Mouse (Mus musculus) splenic B cell, adult 2 months (primary cell): ENCODE data around the gene Pacsin2.
"Not testable (repeated sequence)": the region's sequence is repeated elsewhere in the genome, so short reads cannot be mapped to it uniquely, and the experiment has no call there.

Experiments
- DNase-seq: peaks from one replicate; pipeline ENCODE4 v3.0.0-alpha.2; 2011; ENCODE audit warnings: low read depth, low spot score
- H3K27me3 ChIP-seq: 2 replicates; pipeline ENCODE4 v1.6.1; 2012; ENCODE audit warnings: mild to moderate bottlenecking, low read length, moderate library complexity, mixed read lengths; ENCODE audit not compliant: control insufficient read depth, poor library complexity, insufficient read depth, severe bottlenecking
- H3K36me3 ChIP-seq: 2 replicates; pipeline ENCODE4 v1.6.1; 2012; ENCODE audit warnings: mild to moderate bottlenecking, low read length, moderate library complexity, mixed read lengths; ENCODE audit not compliant: control insufficient read depth, poor library complexity, insufficient read depth, severe bottlenecking

The Pacsin2 gene

DNA sequence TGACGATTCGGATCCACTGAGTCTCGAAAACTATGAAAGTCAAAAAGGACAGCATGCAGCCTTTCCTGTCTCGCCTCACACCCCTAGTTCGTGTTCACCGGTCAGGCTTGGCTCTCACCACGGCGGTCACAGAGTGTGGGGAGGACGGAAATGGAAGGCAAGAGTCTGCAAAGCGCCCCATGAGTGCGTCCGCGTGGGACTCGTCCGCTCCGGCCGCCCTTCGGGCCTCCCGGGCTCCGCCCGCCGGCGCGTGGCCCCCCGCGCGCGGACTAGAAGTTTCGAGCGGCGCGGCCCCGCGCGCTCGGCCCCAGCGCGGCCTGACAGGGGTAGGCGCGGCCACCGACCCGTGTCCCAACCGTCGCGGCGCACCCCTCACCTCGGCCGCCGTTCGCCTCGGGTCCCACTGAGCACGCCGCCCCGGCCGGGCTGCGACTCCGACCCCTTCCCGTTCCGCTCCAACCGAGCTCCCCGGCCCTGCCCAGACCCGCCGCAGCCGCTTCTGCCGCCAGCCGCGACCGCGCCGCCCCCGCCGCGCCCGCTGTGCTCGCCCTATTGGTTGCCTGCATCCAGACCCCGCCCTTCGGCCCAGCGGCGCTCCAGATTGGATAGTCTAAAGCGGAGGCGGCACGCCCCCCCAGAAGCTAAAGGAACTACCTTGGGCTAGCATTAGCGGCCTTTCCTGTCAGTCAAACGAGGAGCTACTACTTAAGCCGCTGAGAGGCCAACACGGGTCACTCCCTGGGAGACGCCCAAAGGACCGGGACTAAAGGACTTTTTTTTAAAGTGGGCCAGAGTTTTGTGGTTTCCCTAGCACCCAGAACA is at the start of gene Pacsin2:
TSS of gene Pacsin2 (minus strand) at position 524 of the 822 bp plus-strand sequence.
- DNase-seq, result peak; percentile 97
- no peaks in the 10 kb centered on the region for H3K27me3 ChIP-seq
- H3K36me3 ChIP-seq, result no peaks in the 10 kb centered on the region

DNA sequence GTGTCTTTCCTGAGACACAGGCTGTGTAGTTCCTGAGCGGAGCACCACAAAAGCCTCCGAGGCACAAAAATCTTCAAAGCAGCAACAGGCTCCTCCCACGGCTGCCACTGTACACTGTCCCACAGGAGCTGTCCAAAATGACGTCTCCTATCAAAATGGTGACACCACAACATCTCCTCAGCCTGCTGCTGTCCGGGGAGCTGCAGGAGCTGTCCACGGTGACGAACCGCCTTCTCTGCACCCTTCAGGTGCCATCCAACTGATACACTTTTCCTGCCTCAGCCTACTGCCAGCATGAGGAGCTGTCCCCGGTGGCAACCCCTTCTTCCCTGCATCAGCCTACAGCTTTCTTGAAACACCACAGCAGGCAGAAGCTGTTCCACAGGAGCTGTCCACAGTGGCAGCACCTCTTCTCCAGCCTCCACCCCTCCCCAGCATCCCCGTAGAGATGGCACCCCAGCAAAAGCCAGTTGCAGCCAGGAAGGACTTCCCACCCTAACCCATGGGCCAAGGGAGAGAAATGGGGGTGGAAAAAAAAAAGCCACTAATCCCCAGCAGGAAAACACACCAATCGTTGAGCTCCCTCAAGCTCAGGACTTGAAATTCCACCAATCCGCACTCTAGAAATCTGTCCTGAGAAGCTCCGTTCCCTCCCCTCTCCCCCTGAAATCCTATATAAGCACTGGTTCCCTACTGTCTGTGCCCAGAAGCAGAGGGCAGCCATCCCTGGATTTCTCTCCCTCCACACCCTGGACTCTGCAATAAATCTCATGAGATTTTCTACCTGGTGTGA is 48.3 kb upstream of the Pacsin2 start:
- DNase-seq, result no peak
- Histone ChIP-seq H3K36me3 (no peaks in the 10 kb centered on the region), H3K27me3 (no peaks in the 10 kb centered on the region)

DNA sequence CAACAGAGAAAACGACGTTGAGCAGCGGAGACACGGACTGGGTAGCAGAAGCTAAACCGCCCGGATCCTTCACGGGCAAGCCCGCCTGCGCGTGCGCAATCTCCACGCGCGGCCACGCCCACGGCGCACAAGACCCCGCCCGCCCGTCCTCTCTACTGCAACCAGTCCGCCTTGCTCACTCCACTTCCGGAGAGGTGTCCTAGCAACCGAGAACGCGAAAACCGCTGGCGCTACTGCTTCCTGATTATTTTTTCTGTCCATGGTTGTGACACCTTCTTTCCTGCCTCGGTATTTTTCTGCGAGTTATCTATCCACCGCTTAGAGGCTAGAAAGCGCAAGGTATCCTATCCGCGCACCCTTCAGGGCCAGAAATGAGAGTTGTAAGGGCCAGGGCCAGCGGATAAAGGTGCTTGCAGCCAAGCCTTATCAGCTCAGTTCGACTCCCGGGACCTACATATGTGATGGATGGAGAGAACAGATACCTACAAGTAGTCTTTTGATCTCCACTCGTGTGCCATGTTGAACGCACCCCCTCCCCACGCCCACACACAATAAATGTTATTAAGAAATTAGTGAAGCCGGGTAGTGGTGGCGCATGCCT is 46.5 kb upstream of the Pacsin2 start, which contains the start of gene Ttll1:
TSS of gene Ttll1 (minus strand) at position 89 of the 601 bp plus-strand sequence.
- no peaks in the 10 kb centered on the region for H3K36me3 ChIP-seq
- DNase-seq, result peak; percentile 96
- H3K27me3 ChIP-seq, result no peaks in the 10 kb centered on the region

DNA sequence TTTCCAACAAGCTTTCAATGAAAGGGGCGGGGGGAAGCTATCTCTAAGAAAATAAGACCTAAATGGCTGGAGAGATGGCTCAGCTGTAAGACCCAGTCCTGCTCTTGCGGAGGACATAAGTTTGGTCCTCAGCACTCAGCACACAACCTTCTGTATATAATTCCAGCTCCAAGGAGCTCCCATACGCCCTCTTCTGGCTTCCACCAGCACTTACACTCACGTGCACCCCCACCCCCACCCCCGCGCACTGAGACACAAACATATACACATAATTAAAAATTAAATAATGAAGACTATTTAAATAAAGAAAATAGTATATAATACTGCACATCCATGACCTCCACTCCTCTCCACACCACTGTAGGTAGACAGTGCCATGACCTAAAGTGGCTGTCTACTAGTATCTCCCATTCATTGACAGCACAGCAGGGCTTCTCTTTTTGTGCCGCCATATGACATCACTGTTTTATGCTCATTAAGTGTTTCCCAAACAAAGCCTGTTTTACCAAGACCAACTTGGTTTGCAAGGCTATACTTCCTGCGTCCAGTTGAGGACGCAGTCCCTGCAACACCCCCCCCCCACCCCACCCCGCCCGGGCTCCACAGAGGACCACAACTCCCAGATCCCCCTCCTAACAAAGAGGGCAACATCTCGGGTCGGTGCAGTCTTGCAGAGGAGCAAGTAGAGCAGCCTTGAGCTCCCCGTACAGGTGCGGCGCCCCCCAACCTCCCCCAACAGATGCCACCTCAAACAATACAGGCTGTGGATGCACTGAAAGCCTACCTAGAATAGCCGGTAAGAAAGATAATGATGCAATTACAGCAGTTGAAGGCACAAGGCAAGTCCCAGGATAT is 45.8 kb upstream of the Pacsin2 start:
- no peak for DNase-seq
- H3K36me3 ChIP-seq, result no peaks in the 10 kb centered on the region

DNA sequence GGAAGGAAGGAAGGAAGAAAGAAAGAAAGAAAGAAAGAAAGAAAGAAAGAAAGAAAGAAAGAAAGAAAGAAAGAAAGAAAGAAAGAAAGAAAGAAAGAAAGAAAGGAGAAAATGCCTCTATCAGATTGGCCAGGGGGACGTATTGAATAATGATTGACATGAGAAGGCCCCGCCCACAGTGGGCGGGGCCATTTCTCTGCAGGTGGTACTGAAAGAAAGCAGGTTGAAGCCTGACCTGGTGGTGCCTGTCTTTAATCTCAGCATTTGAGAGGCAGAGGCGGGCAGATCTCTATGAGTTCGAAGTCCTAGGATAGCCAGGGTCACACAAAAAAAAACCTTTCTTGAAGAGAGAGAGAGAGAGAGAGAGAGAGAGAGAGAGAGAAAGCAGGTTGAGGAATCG is 37.1 kb upstream of the Pacsin2 start:
- DNase-seq, result peak; percentile 22
- H3K27me3 ChIP-seq, H3K36me3 ChIP-seq: not testable (repeated sequence)

More for the DNA sequence above, 45.8 kb upstream of the Pacsin2 start:
- H3K27me3 ChIP-seq, result no peaks in the 10 kb centered on the region

DNA sequence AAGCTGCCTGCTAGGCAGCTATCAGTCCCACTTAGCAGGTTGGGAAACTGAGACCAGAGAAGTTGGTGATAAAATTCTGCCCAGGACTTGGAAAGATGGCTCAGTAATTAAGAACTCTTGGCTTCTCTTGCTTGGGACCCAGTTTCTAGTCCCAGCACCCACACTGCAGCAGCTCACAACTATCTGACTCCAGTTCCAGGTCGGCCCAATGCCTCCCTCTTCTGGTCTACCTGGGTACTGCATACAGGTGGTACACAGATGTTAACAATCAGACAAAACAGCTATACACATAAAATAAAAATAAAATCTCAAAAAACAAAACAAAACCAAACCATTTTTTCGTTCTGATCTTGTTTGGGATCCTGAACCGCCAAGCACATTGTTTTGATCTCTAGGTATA is 35.9 kb upstream of the Pacsin2 start:
- peak; percentile 73 for DNase-seq
- no peaks in the 10 kb centered on the region for H3K27me3 ChIP-seq
- peaks cover 1% of the 10 kb centered on the region; the same call in 1 of the 2 replicates for H3K36me3 ChIP-seq

DNA sequence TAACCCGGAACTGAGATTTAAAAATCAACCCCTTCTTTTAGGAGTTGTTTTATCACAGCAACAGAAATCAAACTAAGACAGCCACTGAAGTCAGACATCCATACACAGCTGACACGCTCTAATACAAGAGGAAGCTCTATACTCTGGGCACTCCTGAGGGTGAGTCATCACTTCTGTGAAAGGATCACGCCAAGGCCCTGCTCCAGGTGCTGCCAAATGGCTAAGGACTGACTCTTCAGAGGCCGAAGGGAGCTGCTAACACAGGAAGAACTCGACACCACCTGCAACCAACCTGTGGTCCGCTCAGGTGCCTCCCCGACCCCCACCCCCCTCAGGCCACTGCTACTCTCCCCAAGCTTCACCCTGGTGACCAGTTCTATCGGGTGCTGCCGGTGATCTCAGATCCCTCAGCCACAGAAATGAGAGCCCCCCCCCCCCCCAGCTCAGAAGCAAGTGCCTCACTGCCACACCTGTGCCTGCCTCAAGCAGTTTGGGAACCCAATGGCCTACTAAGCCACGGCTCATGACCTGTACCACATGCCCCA is 34.9 kb upstream of the Pacsin2 start:
- H3K27me3 ChIP-seq, result no peaks in the 10 kb centered on the region
- H3K36me3 ChIP-seq, result peaks cover 1% of the 10 kb centered on the region; the same call in 1 of the 2 replicates
- no peak for DNase-seq

DNA sequence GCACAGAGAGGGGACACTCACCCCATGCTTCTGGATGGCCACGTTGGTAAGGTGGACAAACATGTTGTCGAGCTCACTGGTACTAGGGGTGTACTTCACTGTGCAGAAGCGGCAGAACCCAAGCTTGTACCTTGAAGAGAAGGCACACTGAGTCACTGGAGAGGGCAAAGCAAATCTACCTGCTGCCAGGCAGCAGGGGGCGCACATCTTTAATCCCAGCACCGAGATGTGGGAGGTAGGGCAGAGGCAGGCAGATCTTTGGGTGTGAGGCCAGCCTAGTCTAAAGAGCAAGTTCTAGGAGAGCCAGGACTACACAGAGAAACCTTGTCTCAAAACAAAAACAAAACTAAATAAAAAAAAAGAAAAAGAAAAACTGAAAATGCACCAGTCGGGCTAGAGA is 32.9 kb upstream of the Pacsin2 start:
- H3K27me3 ChIP-seq, result no peaks in the 10 kb centered on the region
- DNase-seq, result peak; percentile 33
- peaks cover 1% of the 10 kb centered on the region; the same call in 1 of the 2 replicates for H3K36me3 ChIP-seq

DNA sequence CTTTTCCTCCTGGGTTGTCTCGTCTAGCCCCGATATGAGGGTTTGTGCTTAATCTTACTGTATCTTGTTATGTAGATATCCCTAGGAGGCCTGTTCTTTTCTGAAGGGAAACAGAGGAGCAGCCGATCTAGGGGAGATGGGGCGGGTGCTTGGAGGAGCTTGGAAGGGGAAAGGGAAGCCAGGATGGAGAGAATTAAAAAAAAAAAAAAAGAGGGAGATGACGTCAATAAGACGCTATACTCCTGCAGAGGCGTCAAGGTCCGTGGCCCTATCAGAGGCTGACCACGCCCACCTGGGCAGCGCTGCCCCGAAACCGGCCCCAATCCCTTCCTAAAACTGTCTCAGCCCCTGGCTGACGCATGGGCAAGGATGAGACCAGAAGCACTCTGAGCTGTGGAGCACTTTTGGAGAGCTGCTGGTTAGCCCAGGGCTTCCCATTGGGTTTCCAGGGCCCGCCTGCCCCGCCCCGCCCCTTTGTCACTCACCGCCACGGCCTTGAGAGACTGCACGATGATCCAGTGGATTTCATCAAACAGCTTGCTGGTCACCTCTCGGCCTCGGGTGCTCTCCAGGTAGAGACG is 31.5 kb upstream of the Pacsin2 start:
- Histone ChIP-seq H3K36me3 (peaks cover 1% of the 10 kb centered on the region; the same call in 1 of the 2 replicates), H3K27me3 (no peaks in the 10 kb centered on the region)
- no peak for DNase-seq

DNA sequence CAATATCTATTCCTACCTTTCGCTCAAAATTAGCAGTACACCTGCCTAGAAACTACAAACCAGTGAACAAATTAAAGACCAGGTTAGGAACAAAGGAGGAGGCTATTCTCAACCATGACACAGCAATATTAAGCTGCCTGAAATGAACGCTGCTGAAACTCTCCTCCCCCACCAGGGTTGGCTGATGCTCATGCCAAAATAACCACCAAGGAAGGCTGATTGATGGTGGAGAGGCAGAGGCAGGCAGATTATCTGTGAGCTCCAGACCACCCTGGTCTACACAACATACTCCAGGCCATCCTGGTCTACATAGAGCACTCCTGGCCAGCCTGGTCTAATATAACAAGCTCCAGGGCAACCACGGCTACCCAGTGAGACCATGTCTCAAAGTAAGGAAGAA is 30.8 kb upstream of the Pacsin2 start:
- no peak for DNase-seq
- Histone ChIP-seq H3K36me3 (peaks cover 1% of the 10 kb centered on the region; the same call in 1 of the 2 replicates), H3K27me3 (no peaks in the 10 kb centered on the region)

DNA sequence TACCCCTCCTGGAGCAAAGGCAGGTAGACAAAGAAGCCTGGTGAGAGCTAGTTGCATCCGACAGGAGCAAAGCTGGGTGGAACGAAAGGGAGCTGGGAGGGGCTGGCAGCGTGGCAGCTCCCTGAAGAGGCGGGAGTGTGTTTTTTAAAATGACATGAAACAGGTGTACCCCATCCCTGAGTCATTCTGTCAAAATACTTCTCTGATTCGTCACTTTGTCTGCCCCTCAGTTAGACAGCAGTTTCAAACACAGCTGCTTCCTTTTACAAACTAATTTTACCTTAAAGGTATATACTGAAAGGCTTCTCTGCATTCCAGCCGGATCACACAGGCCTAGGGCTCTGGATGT is 30.1 kb upstream of the Pacsin2 start:
- DNase-seq, result no peak
- Histone ChIP-seq H3K27me3 (no peaks in the 10 kb centered on the region), H3K36me3 (peaks cover 1% of the 10 kb centered on the region; the same call in 1 of the 2 replicates)

DNA sequence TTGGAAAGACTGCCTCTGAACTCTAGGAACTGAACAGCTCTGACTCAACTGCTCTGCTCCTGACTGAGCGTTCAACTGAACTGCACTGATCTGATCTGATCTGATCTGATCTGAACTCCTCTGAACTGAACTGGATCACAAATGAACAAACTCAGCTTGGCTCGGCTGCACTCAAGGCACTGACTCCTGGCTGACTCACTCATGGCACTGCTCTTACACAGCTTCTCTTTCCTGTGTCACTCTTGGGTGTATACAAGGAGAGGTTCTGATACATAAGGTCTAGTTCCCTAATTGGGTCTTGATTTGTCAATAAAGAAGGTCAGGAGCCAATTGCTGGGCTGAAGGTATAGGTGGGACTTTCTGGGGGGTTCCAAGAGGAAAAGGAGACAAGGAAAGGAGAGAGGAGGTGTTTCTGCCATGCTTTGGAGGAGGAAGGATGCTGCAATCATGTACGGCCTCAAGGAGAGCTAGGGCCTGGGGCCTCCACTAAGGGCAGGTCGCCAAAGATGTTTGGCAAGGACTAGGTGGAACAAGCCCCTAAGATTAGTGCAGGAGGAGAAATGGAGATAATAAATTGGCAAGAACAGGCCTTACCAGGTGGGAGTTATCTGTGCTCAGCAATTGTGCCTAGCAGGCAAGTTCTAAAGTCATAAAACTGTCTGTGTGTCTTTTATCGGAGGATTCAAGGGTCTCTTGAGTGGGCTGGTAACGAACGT is 29.6 kb upstream of the Pacsin2 start:
- no peak for DNase-seq
- Histone ChIP-seq H3K27me3 (no peaks in the 10 kb centered on the region), H3K36me3 (peaks cover 3% of the 10 kb centered on the region; the same call in 1 of the 2 replicates)

DNA sequence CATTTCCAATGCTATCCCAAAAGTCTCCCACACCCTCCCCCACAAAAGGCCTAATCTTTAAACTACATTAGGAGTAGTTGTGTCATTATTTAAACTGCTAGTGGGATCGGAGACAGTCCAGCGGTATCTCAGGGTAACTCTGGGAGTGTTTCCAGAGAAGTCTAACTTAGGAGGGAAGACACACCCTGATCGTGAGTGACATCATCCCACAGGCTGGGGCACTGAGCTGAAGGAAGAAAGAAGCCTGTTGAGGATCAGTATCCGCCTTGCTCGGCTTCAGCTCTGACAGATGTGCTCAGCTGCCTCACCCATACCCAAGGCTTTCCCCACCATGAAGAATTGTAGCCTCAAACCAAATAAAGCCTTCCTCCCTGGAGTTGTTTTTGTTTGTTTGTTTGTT is 27.5 kb upstream of the Pacsin2 start:
- no peak for DNase-seq
- Histone ChIP-seq H3K36me3 (0 out of 2 replicates have a peak, but pooled peaks cover 2% of the 10 kb centered on the region), H3K27me3 (no peaks in the 10 kb centered on the region)
